Mouse (Mus musculus): Measurements from ENCODE around the gene 2010111I01Rik.
"Not testable (repeated sequence)": the region's sequence is repeated elsewhere in the genome, so short reads cannot be mapped to it uniquely, and the experiment has no call there.

Gene 2010111I01Rik

GRCm38 (mm10) chr13:62964640-62965311 lies at the start of gene 2010111I01Rik:
2010111I01Rik (plus strand) TSS chr13:62964893.
- DNase-seq, result peak; percentile 95 to 97

GRCm38 (mm10) chr13:62916675-62917074 lies 48.0 kb upstream of the 2010111I01Rik start:
- no peak for DNase-seq

- DNase-seq, result no peak
Measured at GRCm38 (mm10) chr13:62917416-62918110, 47.1 kb upstream of the 2010111I01Rik start.

- DNase-seq, result peak; percentile 54 to 61
Measured at GRCm38 (mm10) chr13:62919647-62920341, 44.9 kb upstream of the 2010111I01Rik start.

GRCm38 (mm10) chr13:62922645-62923044 lies 42.0 kb upstream of the 2010111I01Rik start:
- no peak for DNase-seq

GRCm38 (mm10) chr13:62923182-62923581 lies 41.5 kb upstream of the 2010111I01Rik start:
- DNase-seq, result no peak

GRCm38 (mm10) chr13:62926479-62926878 lies 38.2 kb upstream of the 2010111I01Rik start:
- DNase-seq, result peak; percentile 40 to 41

- no peak for DNase-seq
Measured at GRCm38 (mm10) chr13:62927470-62927869, 37.2 kb upstream of the 2010111I01Rik start.

- DNase-seq, result not testable (repeated sequence)
Measured at GRCm38 (mm10) chr13:62929144-62929543, 35.5 kb upstream of the 2010111I01Rik start.

GRCm38 (mm10) chr13:62929766-62930389 lies 34.8 kb upstream of the 2010111I01Rik start:
- no peak for DNase-seq

GRCm38 (mm10) chr13:62932452-62932851 lies 32.2 kb upstream of the 2010111I01Rik start:
- DNase-seq, result no peak

GRCm38 (mm10) chr13:62939371-62939770 lies 25.3 kb upstream of the 2010111I01Rik start:
- DNase-seq, result no peak

- DNase-seq, result no peak
Measured at GRCm38 (mm10) chr13:62939797-62940196, 24.9 kb upstream of the 2010111I01Rik start.

- no peak for DNase-seq
Measured at GRCm38 (mm10) chr13:62940721-62941120, 24.0 kb upstream of the 2010111I01Rik start.

GRCm38 (mm10) chr13:62941341-62942005 lies 23.2 kb upstream of the 2010111I01Rik start:
- DNase-seq, result no peak

GRCm38 (mm10) chr13:62943274-62943830 lies 21.3 kb upstream of the 2010111I01Rik start:
- DNase-seq, result no peak

- no peak for DNase-seq
Measured at GRCm38 (mm10) chr13:62944109-62944508, 20.6 kb upstream of the 2010111I01Rik start.

- DNase-seq, result no peak
Measured at GRCm38 (mm10) chr13:62949560-62950188, 15.0 kb upstream of the 2010111I01Rik start.

- DNase-seq, result no peak
Measured at GRCm38 (mm10) chr13:62951606-62952005, 13.1 kb upstream of the 2010111I01Rik start.

- DNase-seq, result no peak
Measured at GRCm38 (mm10) chr13:62952047-62952446, 12.6 kb upstream of the 2010111I01Rik start.

- no peak for DNase-seq
Measured at GRCm38 (mm10) chr13:62952624-62953023, 12.1 kb upstream of the 2010111I01Rik start.

- no peak for DNase-seq
Measured at GRCm38 (mm10) chr13:62955997-62956396, 8.7 kb upstream of the 2010111I01Rik start.
